ENCODE assay signal across 9 mouse cellular contexts in the genomic region with DNA sequence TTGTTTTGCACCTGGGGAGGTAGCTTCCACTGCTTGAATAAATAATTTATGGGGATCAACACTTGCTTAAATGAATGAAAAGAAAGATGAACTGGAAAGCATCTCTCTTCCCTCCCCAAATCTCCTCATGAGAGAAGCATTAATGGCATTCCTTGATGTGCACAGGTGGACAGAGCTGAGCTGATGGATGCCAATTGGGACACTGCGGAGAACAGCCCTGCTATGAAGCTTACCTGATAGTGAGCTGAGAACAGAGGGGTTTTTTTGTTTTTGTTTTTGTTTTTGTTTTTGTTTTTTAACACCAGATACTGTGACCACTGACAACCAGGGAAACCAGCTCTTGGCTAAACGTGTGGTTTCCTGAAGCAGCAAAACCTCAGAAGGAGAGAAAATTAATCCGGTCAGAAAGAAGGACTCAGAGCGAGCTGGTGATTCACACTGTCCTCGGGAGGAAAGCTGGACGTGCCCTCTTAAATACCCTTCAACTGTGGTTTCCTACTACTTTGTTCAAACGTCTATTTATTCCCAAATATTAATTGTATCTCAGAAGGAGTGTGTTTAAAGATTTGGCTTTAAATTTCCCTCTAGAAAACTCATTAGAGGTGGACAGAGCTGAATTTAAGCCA.
DNase-seq lines count a peak whose midpoint lies in the region; ATAC-seq lines count a peak whose summit lies in the region.
"Had no signal": no experiment of that assay in that cellular context is flagged by ENCODE, and none has a peak within 500 bp of the region (broad histone marks: within the 10 kb centered on the region; RNA-seq: fewer than 3 reads in every experiment).

No protein-coding gene starts in this region.

- H3K4me3 ChIP-seq in hindbrain, embryonic 10.5 days: no peak overlapping the region
- H3K4me3 ChIP-seq in hindbrain, embryonic 16.5 days (ENCODE audit: low read length): no peak overlapping the region
- H3K4me3 ChIP-seq in limb, embryonic 12.5 days (replicated peaks): no peak overlapping the region

- H3K9ac ChIP-seq in hindbrain, embryonic 16.5 days (ENCODE audit: low read depth, low read length): no peak overlapping the region
- H3K9ac ChIP-seq in limb, embryonic 12.5 days (replicated peaks): no peak overlapping the region

- no peak overlapping the region for H3K4me2 ChIP-seq in hindbrain, embryonic 16.5 days (ENCODE audit: low read length)
- peak overlapping the region; percentile 19; the same call in 1 of the 2 replicates for H3K4me2 ChIP-seq in limb, embryonic 12.5 days

- H3K9me3 ChIP-seq in hindbrain, embryonic 10.5 days: no peaks in the 10 kb centered on the region
- H3K9me3 ChIP-seq in hindbrain, embryonic 16.5 days (ENCODE audit: control insufficient read depth, low read length): no peaks in the 10 kb centered on the region
- no peaks in the 10 kb centered on the region for H3K9me3 ChIP-seq in limb, embryonic 12.5 days

- H3K36me3 ChIP-seq in hindbrain, embryonic 10.5 days: no peaks in the 10 kb centered on the region
- no peaks in the 10 kb centered on the region for H3K36me3 ChIP-seq in hindbrain, embryonic 16.5 days (ENCODE audit: control insufficient read depth, insufficient read depth, low read length)
- H3K36me3 ChIP-seq in limb, embryonic 12.5 days: no peaks in the 10 kb centered on the region

- no peaks in the 10 kb centered on the region for H3K27me3 ChIP-seq in hindbrain, embryonic 10.5 days (ENCODE audit: insufficient read depth, poor library complexity, severe bottlenecking)
- no peaks in the 10 kb centered on the region for H3K27me3 ChIP-seq in hindbrain, embryonic 16.5 days (replicated peaks; ENCODE audit: control insufficient read depth, insufficient read depth, low read length)
- H3K27me3 ChIP-seq in limb, embryonic 12.5 days: no peaks in the 10 kb centered on the region

- peak overlapping the region; percentile 41 for H3K27ac ChIP-seq in hindbrain, embryonic 10.5 days
- H3K27ac ChIP-seq in hindbrain, embryonic 16.5 days (ENCODE audit: low read depth, low read length): no peak overlapping the region
- no peak overlapping the region for H3K27ac ChIP-seq in limb, embryonic 12.5 days

- peaks cover 16% of the 10 kb centered on the region for H3K4me1 ChIP-seq in hindbrain, embryonic 10.5 days (replicated peaks)
- no peaks in the 10 kb centered on the region for H3K4me1 ChIP-seq in hindbrain, embryonic 16.5 days (ENCODE audit: control insufficient read depth, insufficient read depth, low read depth, low read length)
- peaks cover 17% of the 10 kb centered on the region for H3K4me1 ChIP-seq in limb, embryonic 12.5 days (replicated peaks)

- ATAC-seq in hindbrain, embryonic 16.5 days: no peak
- peak; percentile 22 for ATAC-seq in CD4-positive, CD25-positive, alpha-beta regulatory T cell, adult 4 months
- ATAC-seq in limb, embryonic 12.5 days (ENCODE audit: insufficient number of reproducible peaks, insufficient read depth, low FRiP score, low TSS enrichment, low read depth): no peak
- no peak for ATAC-seq in megakaryocyte-erythroid progenitor cell, adult 5-6 weeks (replicated peaks; ENCODE audit: low FRiP score, low TSS enrichment, poor library complexity, severe bottlenecking)
- ATAC-seq: forebrain, embryonic 14.5 days had no signal

- peak; percentile 42 for DNase-seq in adrenal gland, adult 2 months
- no peak for DNase-seq in adrenal gland, postnatal 10 days
- no peak for DNase-seq in hindbrain, embryonic 10.5 days (ENCODE audit: low spot score)
- DNase-seq in thymus, adult 18-20 months: no peak

- WGBS in hindbrain, embryonic 10.5 days: 51% methylated on average over 7 of the region's 7 CpGs
- WGBS in hindbrain, embryonic 16.5 days: 48% methylated on average over 7 of the region's 7 CpGs
- 32% methylated on average over 7 of the region's 7 CpGs for WGBS in limb, embryonic 12.5 days
